Mouse (Mus musculus): Measurements from ENCODE around the gene Cmtm5.

DNA sequence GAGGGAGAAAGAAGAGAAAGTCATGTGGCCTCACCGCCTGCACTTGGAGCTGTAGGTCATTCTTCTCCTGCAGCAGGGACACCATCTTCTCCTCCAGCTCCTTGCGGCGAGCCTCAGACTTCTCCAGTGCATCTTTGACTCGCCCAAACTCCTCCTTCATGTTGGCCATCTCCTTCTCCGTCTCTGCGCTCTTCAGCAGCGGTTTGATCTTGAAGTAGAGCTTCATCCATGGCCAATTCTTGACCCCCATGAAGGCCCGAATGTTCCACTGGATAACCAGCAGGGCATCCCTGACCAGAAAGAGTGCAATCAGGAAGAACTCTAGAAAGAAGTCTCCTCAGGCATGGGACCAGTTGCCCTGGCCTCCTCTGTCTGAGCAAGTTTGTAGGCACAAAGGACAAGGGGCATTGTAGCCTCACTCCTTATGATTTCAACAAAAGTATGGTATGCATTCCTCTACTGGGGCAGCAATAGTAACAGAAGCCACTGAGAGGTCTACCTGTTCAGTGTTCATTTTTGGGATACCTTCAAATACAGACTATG lies 17.7 kb downstream of the Cmtm5 start:
- TF ChIP-seq CTCF (IDR thresholded peaks at IDR 0.05; ENCODE audit: control insufficient read depth, insufficient read depth, insufficient read length) (no peak), CEBPB (IDR thresholded peaks at IDR 0.05; ENCODE audit: low read depth) (no peak), USF1 (IDR thresholded peaks at IDR 0.05; ENCODE audit: low read depth) (no peak), MYOG (IDR thresholded peaks at IDR 0.05; ENCODE audit: control insufficient read depth, extremely low read depth, insufficient read length) (no peak), MAX (IDR thresholded peaks at IDR 0.05) (no peak), FOSL1 (IDR thresholded peaks at IDR 0.05; ENCODE audit: insufficient read depth, low read length, poor library complexity, severe bottlenecking) (no peak)

Measured in C2C12 (cell line).